In genomic region chr5:65934783-65935182, GRCm38 (mm10) we compare ENCODE assay signal across 32 mouse cellular contexts. TPM values are rescaled to one million over a fixed set of nuclear protein-coding genes. Genes with fewer than 3 reads are reported as not detected.
DNase-seq lines count a peak whose midpoint lies in the region; TF ChIP-seq lines count a peak whose summit lies in the region.
"Had no signal": no experiment of that assay in that cellular context is flagged by ENCODE, and none has a peak within 500 bp of the region (broad histone marks: within the 10 kb centered on the region; RNA-seq: fewer than 3 reads in every experiment).

Gene Chrna9, plus strand, starts transcription at chr5:65934921.

- H3K27ac ChIP-seq in ES-E14 (ENCODE audit: insufficient read depth, low read depth, low read length, poor library complexity, severe bottlenecking): no peak within 1 kb of the TSS
- H3K27ac ChIP-seq: embryonic facial prominence, embryonic 13.5 days; heart, embryonic 15.5 days; hindbrain, embryonic 14.5 days; left cerebral cortex, adult 2 months; limb, embryonic 12.5 days; liver, embryonic 15.5 days had no signal

- in situ Hi-C loops in ES-E14 (cut with MboI; ENCODE audit: low sequenced_read_pairs in 2 of 2, unreplicated experiment in 2 of 2): loop anchor here in 1 of 2 experiments (25.0 kb wide), 1 partner anchor 97 kb away; no protein-coding TSS in a partner anchor

- no peaks in the 10 kb centered on the region for H3K4me1 ChIP-seq in ES-E14 (ENCODE audit: control insufficient read depth in 2 of 2, insufficient read depth in 2 of 2, low read length in 2 of 2, poor library complexity in 1 of 2)
- H3K4me1 ChIP-seq: embryonic facial prominence, embryonic 13.5 days; limb, embryonic 12.5 days; liver, embryonic 15.5 days had no signal

- H3K9ac ChIP-seq in ES-E14 (ENCODE audit: insufficient read depth, low read depth, low read length, poor library complexity, severe bottlenecking): no peak within 1 kb of the TSS
- H3K9ac ChIP-seq: embryonic facial prominence, embryonic 13.5 days; heart, embryonic 15.5 days; hindbrain, embryonic 14.5 days; limb, embryonic 12.5 days; liver, embryonic 15.5 days; lung, embryonic 14.5 days had no signal

- no peaks in the 10 kb centered on the region for H3K36me3 ChIP-seq in ES-E14 (ENCODE audit: control insufficient read depth, insufficient read depth, low read length, poor library complexity, severe bottlenecking)
- H3K36me3 ChIP-seq: embryonic facial prominence, embryonic 13.5 days; heart, embryonic 15.5 days; limb, embryonic 12.5 days; liver, embryonic 15.5 days had no signal

- no peak for DNase-seq in gastrocnemius, postnatal 4 days (ENCODE audit: low spot score in 2 of 2)
- no peak for DNase-seq in gastrocnemius, adult 8-10 months (ENCODE audit: low spot score in 2 of 2)
- no peak for DNase-seq in ES-E14 (ENCODE audit: low read depth, low spot score)
- peak; percentile 67 for DNase-seq in thymus, postnatal 0 days (ENCODE audit: low spot score)
- DNase-seq in thymus, postnatal 4 days: peak; percentile 78
- no peak for DNase-seq in ovary, adult 18-20 months (ENCODE audit: low spot score)
- no peak for DNase-seq in right cerebral cortex, postnatal 25 days
- DNase-seq: adrenal gland, postnatal 25 days; cerebellum, adult 11-12 months; cerebellum, postnatal 10 days; kidney, postnatal 14 days; lung, embryonic 14.5 days; lung, postnatal 14 days; midbrain, embryonic 14.5 days had no signal

- H3K9me3 ChIP-seq in ES-E14 (ENCODE audit: control insufficient read depth, insufficient read depth, low read depth, low read length): no peaks in the 10 kb centered on the region
- H3K9me3 ChIP-seq: embryonic facial prominence, embryonic 13.5 days; heart, embryonic 15.5 days; limb, embryonic 12.5 days; liver, embryonic 15.5 days had no signal

- no peak within 1 kb of the TSS for H3K4me3 ChIP-seq in ES-E14 (ENCODE audit: insufficient read depth in 1 of 2, low read depth in 1 of 2, low read length in 2 of 2, poor library complexity in 1 of 2, severe bottlenecking in 1 of 2)
- H3K4me3 ChIP-seq: embryonic facial prominence, embryonic 13.5 days; heart, embryonic 15.5 days; left cerebral cortex, adult 2 months; limb, embryonic 12.5 days; liver, embryonic 15.5 days had no signal

TF ChIP-seq in ES-E14, 5 proteins besides CTCF, POLR2A, EP300 and RAD21:
- TF ChIP-seq ZNF384 (IDR thresholded peaks at IDR 0.05; ENCODE audit: low read depth, low read length) (no peak), ZC3H11A (IDR thresholded peaks at IDR 0.05; ENCODE audit: borderline replicate concordance, low read depth, low read length) (no peak), HCFC1 (IDR thresholded peaks at IDR 0.05; ENCODE audit: borderline replicate concordance, insufficient read depth, low read length) (no peak), CHD2 (IDR thresholded peaks at IDR 0.05; ENCODE audit: low read depth, low read length) (no peak), MAFK (IDR thresholded peaks at IDR 0.05; ENCODE audit: insufficient read depth, low read depth, low read length) (no peak)

RNA-seq across cellular contexts. Expression of gene Chrna9, which starts in this region (rescaled TPM):
- 10 to 100 TPM; 25.6 to 32.2 TPM for total RNA-seq in gastrocnemius, postnatal 4 days (2021)
- total RNA-seq in gastrocnemius, adult 8-10 months (2022): 10 to 100 TPM in 1 of 4 experiments, 1 to 10 TPM in 3; 1.3 to 28.8 (median 6.5) TPM
- 11.2 and 23.5 TPM in 2 replicates for total RNA-seq in ES-E14 (2012; rRNA removed)
- 244 and 286 TPM in 2 replicates for polyA plus RNA-seq in thymus, postnatal 0 days (2015; fragmentation: Nextera tagmentation; extraction: Ambion mirVana)
- total RNA-seq: adrenal gland, postnatal 25 days; common myeloid progenitor, adult 5-6 weeks; granulocyte monocyte progenitor cell, adult 5-6 weeks; hematopoietic stem cell, adult 5-6 weeks; layer of hippocampus, adult 18-20 months; layer of hippocampus, postnatal 10 days; left cerebral cortex, adult 2 months; left cerebral cortex, postnatal 25 days; liver, adult 2 months; monocyte, adult 5-6 weeks had no signal
- polyA plus RNA-seq: embryonic facial prominence, embryonic 13.5 days; forebrain, embryonic 11.5 days; hindbrain, embryonic 14.5 days; intestine, postnatal 0 days; liver, adult 2 months; liver, embryonic 15.5 days; lung, embryonic 14.5 days; midbrain, embryonic 14.5 days; neural tube, embryonic 14.5 days; urinary bladder, adult 2 months had no signal

Comparison
In these comparisons a context has a peak if more than half of its experiments do, and no peak if none do; other contexts are left out.
1. DNase-seq: peak in thymus, postnatal 0 days (single experiment) and thymus, postnatal 4 days (single experiment); none in gastrocnemius, postnatal 4 days (0 of 2), gastrocnemius, adult 8-10 months (0 of 2), ES-E14 (single experiment), ovary, adult 18-20 months (single experiment) and right cerebral cortex, postnatal 25 days (single experiment).